13 mouse cellular contexts compared by ENCODE assay signal in the genomic region with DNA sequence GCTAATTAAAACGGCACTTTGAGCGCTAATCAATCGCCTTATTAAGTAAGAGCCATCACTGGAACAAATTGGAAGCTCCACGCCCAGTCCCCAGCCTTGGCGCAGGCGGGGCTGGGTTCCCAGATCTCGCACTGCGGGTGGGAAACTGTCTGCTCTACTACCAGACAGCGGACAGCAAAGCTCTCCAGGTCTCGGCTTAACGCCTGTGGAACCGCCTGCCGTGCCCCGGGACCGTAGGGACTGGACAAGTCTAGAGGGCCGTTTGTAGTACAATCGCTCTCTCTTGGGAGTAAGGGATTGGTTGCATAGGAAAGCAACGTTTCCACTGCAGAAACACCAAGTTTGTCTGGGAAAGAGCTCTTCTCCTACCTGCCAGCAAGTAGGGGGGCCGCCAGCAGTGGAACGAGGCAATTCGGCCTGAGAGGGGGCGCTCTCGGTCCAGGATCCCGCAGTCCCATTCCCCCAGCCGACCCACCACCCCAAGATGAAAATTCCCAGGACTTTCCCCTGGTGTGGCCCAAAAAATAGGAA. TPM values are rescaled to one million over a fixed set of nuclear protein-coding genes. Genes with fewer than 3 reads are reported as not detected.
DNase-seq lines count a peak whose midpoint lies in the region; ATAC-seq lines count a peak whose summit lies in the region.
"Had no signal": no experiment of that assay in that cellular context is flagged by ENCODE, and none has a peak within 500 bp of the region (broad histone marks: within the 10 kb centered on the region; RNA-seq: fewer than 3 reads in every experiment).

No protein-coding gene starts in this region.

- H3K9me3 ChIP-seq in midbrain, embryonic 11.5 days (ENCODE audit: control insufficient read depth, low read length): no peaks in the 10 kb centered on the region
- H3K9me3 ChIP-seq: neural tube, embryonic 12.5 days had no signal

- ATAC-seq in midbrain, embryonic 11.5 days (ENCODE audit: low FRiP score): no peak

- under 1% methylated on average over 25 of the region's 25 CpGs for WGBS in midbrain, embryonic 11.5 days

- H3K36me3 ChIP-seq in midbrain, embryonic 11.5 days (ENCODE audit: control insufficient read depth, insufficient read depth, low read length): no peaks in the 10 kb centered on the region
- H3K36me3 ChIP-seq: neural tube, embryonic 12.5 days had no signal

- peaks cover 44% of the 10 kb centered on the region for H3K4me1 ChIP-seq in midbrain, embryonic 11.5 days (ENCODE audit: control insufficient read depth, insufficient read depth, low read length)

- H3K4me2 ChIP-seq in midbrain, embryonic 11.5 days: peak overlapping the region; percentile 32
- H3K4me2 ChIP-seq: neural tube, embryonic 12.5 days had no signal

- no peak overlapping the region; the same call in 1 of the 2 replicates for H3K27ac ChIP-seq in midbrain, embryonic 11.5 days (ENCODE audit: low read depth, low read length)
- H3K27ac ChIP-seq: liver, embryonic 14.5 days; neural tube, embryonic 12.5 days had no signal

- H3K9ac ChIP-seq in midbrain, embryonic 11.5 days (ENCODE audit: low read length): peak overlapping the region; percentile 10; the same call in 1 of the 2 replicates
- H3K9ac ChIP-seq: liver, embryonic 14.5 days; neural tube, embryonic 12.5 days had no signal

- DNase-seq in kidney, adult 18-20 months: peak; percentile 7
- no peak for DNase-seq in kidney, adult 8-10 months
- DNase-seq in brain, adult 2 months (ENCODE audit: low read depth, low spot score): peak; percentile 62
- peak; percentile 75 for DNase-seq in embryo, embryonic 9.5 days (ENCODE audit: extremely low spot score)
- peak; percentile 97 for DNase-seq in midbrain, embryonic 11.5 days (ENCODE audit: low spot score, missing footprints)
- no peak for DNase-seq in thymus, postnatal 0 days (ENCODE audit: low spot score)
- no peak for DNase-seq in kidney, adult 9 months
- no peak for DNase-seq in left cerebral cortex, adult 8-10 months (ENCODE audit: low spot score in 2 of 2)
- DNase-seq: adrenal gland, postnatal 25 days; kidney, adult 11 months had no signal

- H3K4me3 ChIP-seq in midbrain, embryonic 11.5 days (ENCODE audit: low read depth, low read length): peak overlapping the region; percentile 18
- H3K4me3 ChIP-seq: neural tube, embryonic 12.5 days had no signal

- peaks cover 96% of the 10 kb centered on the region for H3K27me3 ChIP-seq in midbrain, embryonic 11.5 days (ENCODE audit: control insufficient read depth, insufficient read depth, low read length)
- H3K27me3 ChIP-seq: CH12.LX had no signal

RNA-seq across cellular contexts. Expression of a gene that starts 5.8 kb away (rescaled TPM):
- 10.3 and 12.4 TPM in 2 replicates for polyA plus RNA-seq in midbrain, embryonic 11.5 days (2014; fragmentation: Nextera tagmentation; extraction: Ambion mirVana)
- not detected in 2 replicates for polyA plus RNA-seq in thymus, postnatal 0 days (2015; fragmentation: Nextera tagmentation; extraction: Ambion mirVana)
- 1 to 10 TPM in 2 of 4 experiments, under 1 TPM in 2; 0.55 to 1.2 (median 0.94) TPM for total RNA-seq in left cerebral cortex, adult 8-10 months (2022)
- total RNA-seq: adrenal gland, postnatal 25 days; CH12.LX had no signal

Comparison
In these comparisons a context has a peak if more than half of its experiments do, and no peak if none do; other contexts are left out.
1. DNase-seq: peak in kidney, adult 18-20 months (single experiment), brain, adult 2 months (single experiment), embryo, embryonic 9.5 days (single experiment) and midbrain, embryonic 11.5 days (single experiment); none in kidney, adult 8-10 months (0 of 2), thymus, postnatal 0 days (single experiment), kidney, adult 9 months (single experiment) and left cerebral cortex, adult 8-10 months (0 of 2).
2. RNA of a gene that starts 5.8 kb away (polyA plus RNA-seq): 10.3 to 12.4 TPM in midbrain, embryonic 11.5 days; not detected in thymus, postnatal 0 days; every median in the first group is over 10 times any median in the second.